Mouse (Mus musculus) midbrain, embryonic 11.5 days (tissue): Measurements from ENCODE around the gene Glycam1. TPM values are rescaled to one million over a fixed set of nuclear protein-coding genes. Genes with fewer than 3 reads are reported as not detected.

Experiments used
- ATAC-seq: fragments of 200-750 bp; cut with Nextera tagmentation; 2 replicates; pipeline ENCODE4 v1.8.0; 2017; ENCODE audit warnings: moderate TSS enrichment, moderate library complexity; ENCODE audit not compliant: low FRiP score
- DNase-seq: peaks from one replicate; pipeline ENCODE4 v3.0.0; 2015; ENCODE audit warnings: low spot score; ENCODE audit errors: missing footprints
- H3K27ac ChIP-seq: fragments of 300-500 bp; sonication (generic); 2 replicates; pipeline ENCODE4 v1.5.1; 2014; ENCODE audit warnings: low read depth, low read length
- H3K27me3 ChIP-seq: fragments of 300-500 bp; sonication (generic); 2 replicates; pipeline ENCODE4 v1.6.1; 2014; ENCODE audit warnings: mild to moderate bottlenecking, low read length, moderate library complexity, mixed read lengths; ENCODE audit not compliant: control insufficient read depth, insufficient read depth
- H3K36me3 ChIP-seq: fragments of 300-500 bp; sonication (generic); 2 replicates; pipeline ENCODE4 v1.6.1; 2014; ENCODE audit warnings: mild to moderate bottlenecking, low read length, moderate library complexity, mixed read lengths; ENCODE audit not compliant: control insufficient read depth, insufficient read depth
- H3K4me1 ChIP-seq: fragments of 300-500 bp; sonication (generic); 2 replicates; pipeline ENCODE4 v1.6.1; 2014; ENCODE audit warnings: low read length; ENCODE audit not compliant: control insufficient read depth, insufficient read depth
- H3K4me2 ChIP-seq: fragments of 300-500 bp; sonication (generic); 2 replicates; pipeline ENCODE4 v1.6.1; 2014; ENCODE audit warnings: mild to moderate bottlenecking, moderate library complexity
- H3K4me3 ChIP-seq: fragments of 300-500 bp; sonication (generic); 2 replicates; pipeline ENCODE4 v1.5.1; 2014; ENCODE audit warnings: low read depth, low read length
- H3K9ac ChIP-seq: fragments of 300-500 bp; sonication (generic); 2 replicates; pipeline ENCODE4 v1.6.1; 2014; ENCODE audit warnings: low read length
- H3K9me3 ChIP-seq: fragments of 300-500 bp; sonication (generic); 2 replicates; pipeline ENCODE4 v1.6.1; 2016; ENCODE audit warnings: low read length; ENCODE audit not compliant: control insufficient read depth
- WGBS: fragments of 180-500 bp; shearing (Covaris S2); extraction: QIAGEN DNeasy Blood & Tissue Kit; methylation state at CpG from one replicate; pipeline ENCODE4 v1.1.7; 2014; 5-methylcytosine and 5-hydroxymethylcytosine counted together
- polyA plus RNA-seq: library from polyadenylated mRNA; unstranded; fragments of >200 nt; fragmentation: Nextera tagmentation; extraction: Ambion mirVana; gene quantifications from 2 replicates; pipeline ENCODE4 v1.2.1, GENCODE M21; 2014

Gene Glycam1
- polyA plus RNA-seq, 1 experiment from 2014 or later, result not detected

GRCm38 (mm10) chr15:103530372-103530771, 34.5 kb downstream of the Glycam1 start:
- ATAC-seq (peak; percentile 84), DNase-seq (peak; percentile 96)
- Histone ChIP-seq H3K9ac (no peak overlapping the region), H3K27ac (peak overlapping the region; percentile 4; the same call in 1 of the 2 replicates), H3K27me3 (no peaks in the 10 kb centered on the region), H3K4me1 (no peaks in the 10 kb centered on the region), H3K4me2 (no peak overlapping the region), H3K36me3 (peaks cover 6% of the 10 kb centered on the region), H3K9me3 (no peaks in the 10 kb centered on the region), H3K4me3 (no peak overlapping the region)
- 7% methylated on average over 5 of the region's 5 CpGs for WGBS

GRCm38 (mm10) chr15:103523156-103523555, 41.7 kb downstream of the Glycam1 start:
- Histone ChIP-seq H3K4me2 (no peak overlapping the region), H3K27ac (no peak overlapping the region; the same call in 1 of the 2 replicates), H3K4me1 (peaks cover 40% of the 10 kb centered on the region), H3K9me3 (no peaks in the 10 kb centered on the region), H3K4me3 (no peak overlapping the region), H3K27me3 (no peaks in the 10 kb centered on the region), H3K36me3 (peaks cover 10% of the 10 kb centered on the region), H3K9ac (no peak overlapping the region)
- ATAC-seq, result no peak
- no peak for DNase-seq
- WGBS, result 41% methylated on average over 3 of the region's 3 CpGs

GRCm38 (mm10) chr15:103522458-103523099, 42.3 kb downstream of the Glycam1 start:
- no peak overlapping the region for H3K4me3 ChIP-seq
- no peak overlapping the region for H3K9ac ChIP-seq
- no peaks in the 10 kb centered on the region for H3K27me3 ChIP-seq
- H3K4me2 ChIP-seq, result no peak overlapping the region
- peaks cover 10% of the 10 kb centered on the region for H3K36me3 ChIP-seq
- no peak for ATAC-seq
- H3K4me1 ChIP-seq, result peaks cover 45% of the 10 kb centered on the region
- no peak for DNase-seq
- no peak overlapping the region for H3K27ac ChIP-seq
- 59% methylated on average over 3 of the region's 3 CpGs for WGBS
- no peaks in the 10 kb centered on the region for H3K9me3 ChIP-seq

- ATAC-seq, result peak; percentile 79
- DNase-seq, result peak; percentile 93
- no peaks in the 10 kb centered on the region for H3K9me3 ChIP-seq
- H3K4me2 ChIP-seq, result peak overlapping the region; percentile 23
- H3K27ac ChIP-seq, result peak overlapping the region; percentile 96
- peak overlapping the region; percentile 60 for H3K9ac ChIP-seq
- peaks cover 1% of the 10 kb centered on the region; the same call in 1 of the 2 replicates for H3K36me3 ChIP-seq
- H3K4me1 ChIP-seq, result peaks cover 66% of the 10 kb centered on the region
- H3K4me3 ChIP-seq, result no peak overlapping the region
- WGBS, result 11% methylated on average over 4 of the region's 4 CpGs
- no peaks in the 10 kb centered on the region for H3K27me3 ChIP-seq
These were observed 45.2 kb downstream of the Glycam1 start for GRCm38 (mm10) chr15:103519386-103520378.

GRCm38 (mm10) chr15:103518600-103519385, 46.1 kb downstream of the Glycam1 start:
- Histone ChIP-seq H3K9me3 (no peaks in the 10 kb centered on the region), H3K27ac (peak overlapping the region; percentile 96), H3K36me3 (no peaks in the 10 kb centered on the region), H3K4me1 (peaks cover 71% of the 10 kb centered on the region), H3K9ac (peak overlapping the region; percentile 32; the same call in 1 of the 2 replicates), H3K27me3 (no peaks in the 10 kb centered on the region), H3K4me2 (peak overlapping the region; percentile 23), H3K4me3 (no peak overlapping the region)
- 4% methylated on average over 5 of the region's 5 CpGs for WGBS
- ATAC-seq, result peak; percentile 78
- peak; percentile 95 for DNase-seq

GRCm38 (mm10) chr15:103514914-103515313, 50.0 kb downstream of the Glycam1 start:
- Histone ChIP-seq H3K27ac (peak overlapping the region; percentile 37; the same call in 1 of the 2 replicates), H3K36me3 (no peaks in the 10 kb centered on the region), H3K27me3 (no peaks in the 10 kb centered on the region), H3K4me3 (0 out of 2 replicates have a peak overlapping the region, but pooled peaks have one; percentile 24), H3K4me1 (peaks cover 55% of the 10 kb centered on the region), H3K9ac (peak overlapping the region; percentile 59), H3K4me2 (peak overlapping the region; percentile 49), H3K9me3 (no peaks in the 10 kb centered on the region)
- DNase-seq (no peak), ATAC-seq (no peak)
- 26% methylated on average over 3 of the region's 3 CpGs for WGBS

GRCm38 (mm10) chr15:103514119-103514518, 50.8 kb downstream of the Glycam1 start:
- H3K27me3 ChIP-seq, result no peaks in the 10 kb centered on the region
- ATAC-seq, result peak; percentile 92
- peak; percentile 96 for DNase-seq
- peak overlapping the region; percentile 51 for H3K27ac ChIP-seq
- peaks cover 47% of the 10 kb centered on the region for H3K4me1 ChIP-seq
- H3K4me2 ChIP-seq, result peak overlapping the region; percentile 49
- peak overlapping the region; percentile 24; the same call in 1 of the 2 replicates for H3K4me3 ChIP-seq
- H3K9ac ChIP-seq, result peak overlapping the region; percentile 44; the same call in 1 of the 2 replicates
- WGBS, result 3% methylated on average over 10 of the region's 10 CpGs
- H3K9me3 ChIP-seq, result no peaks in the 10 kb centered on the region
- H3K36me3 ChIP-seq, result no peaks in the 10 kb centered on the region

GRCm38 (mm10) chr15:103513621-103514031, 51.3 kb downstream of the Glycam1 start:
- peaks cover 42% of the 10 kb centered on the region for H3K4me1 ChIP-seq
- WGBS, result 10% methylated on average over 7 of the region's 7 CpGs
- H3K27me3 ChIP-seq, result no peaks in the 10 kb centered on the region
- peak overlapping the region; percentile 51 for H3K27ac ChIP-seq
- H3K4me2 ChIP-seq, result peak overlapping the region; percentile 49
- peak; percentile 91 for DNase-seq
- no peak overlapping the region for H3K4me3 ChIP-seq
- H3K9me3 ChIP-seq, result no peaks in the 10 kb centered on the region
- H3K9ac ChIP-seq, result peak overlapping the region; percentile 44; the same call in 1 of the 2 replicates
- no peaks in the 10 kb centered on the region for H3K36me3 ChIP-seq
- ATAC-seq, result peak; percentile 38
